Mouse (Mus musculus) thymus, adult 2 months (tissue): Measurements from ENCODE around the gene Hist1h1a.

ENCODE experiments used
- CTCF ChIP-seq: fragments of 200-500 bp; IDR thresholded peaks from 2 replicates; pipeline ENCODE4 v1.5.1; 2012; ENCODE audit warnings: mild to moderate bottlenecking, control low read depth, low read length, moderate library complexity, borderline replicate concordance; ENCODE audit not compliant: control insufficient read depth, poor library complexity, insufficient read depth; ENCODE audit errors: extremely low read depth
- POLR2A ChIP-seq: fragments of 200-500 bp; IDR thresholded peaks from 2 replicates; pipeline ENCODE4 v1.6.1; 2012; ENCODE audit warnings: mild to moderate bottlenecking, low read length, control low read depth, moderate library complexity; ENCODE audit not compliant: control insufficient read depth, poor library complexity, insufficient read depth; ENCODE audit errors: extremely low read depth

DNA sequence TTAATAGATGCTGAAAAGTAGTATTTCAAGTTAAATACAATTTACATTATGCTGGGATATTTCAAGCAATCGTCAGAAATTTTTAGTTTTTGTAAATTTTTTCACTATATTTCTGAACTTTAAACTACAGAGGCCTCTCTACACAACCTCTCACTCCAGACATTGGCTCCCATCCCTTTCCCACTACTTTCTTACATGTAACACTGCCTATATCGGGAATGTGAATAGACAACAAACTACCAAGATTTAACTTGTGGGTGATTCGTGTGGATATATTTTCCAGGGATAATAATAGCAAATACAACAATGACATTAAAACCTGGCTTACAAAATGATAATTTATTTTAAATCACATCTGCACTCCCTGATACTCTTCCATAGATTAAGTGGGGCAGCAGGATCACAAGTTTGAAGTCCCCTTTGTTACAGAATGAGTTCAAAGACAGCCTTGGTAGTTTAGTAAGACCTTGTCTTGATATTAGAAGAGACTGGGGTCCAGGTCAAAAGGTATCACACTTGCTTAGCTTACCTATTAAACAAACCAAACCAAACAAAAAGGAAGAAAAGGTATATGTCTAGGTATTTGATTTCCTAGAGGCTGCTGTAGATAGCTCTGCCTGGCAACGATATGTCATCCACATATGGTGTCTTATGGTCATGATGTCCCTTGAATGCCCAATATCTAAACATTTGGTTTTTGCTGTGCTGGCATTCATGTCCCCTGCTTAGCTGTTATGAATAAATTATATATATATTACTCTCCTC, 10.0 kb upstream of the Hist1h1a start:
- TF ChIP-seq CTCF (no peak), POLR2A (no peak)
